Mouse (Mus musculus) neural tube, embryonic 13.5 days (tissue): ENCODE measurements around the gene Fndc11. TPM values are rescaled to one million over a fixed set of nuclear protein-coding genes. Genes with fewer than 3 reads are reported as not detected.

Experiments used
- ATAC-seq: fragments of 200-750 bp; cut with Nextera tagmentation; 2 replicates; pipeline ENCODE4 v1.8.0; 2017; ENCODE audit warnings: low read depth, mild to moderate bottlenecking, moderate TSS enrichment, moderate library complexity
- H3K27ac ChIP-seq: fragments of 300-500 bp; sonication (generic); replicated peaks from 2 replicates; pipeline ENCODE4 v1.5.1; 2015; ENCODE audit warnings: moderate library complexity, mild to moderate bottlenecking, inconsistent platforms
- H3K27me3 ChIP-seq: fragments of 300-500 bp; sonication (generic); 2 replicates; pipeline ENCODE4 v1.6.1; 2015; ENCODE audit warnings: mild to moderate bottlenecking, inconsistent platforms
- H3K36me3 ChIP-seq: fragments of 300-500 bp; sonication (generic); 2 replicates; pipeline ENCODE4 v1.6.1; 2015; ENCODE audit warnings: mild to moderate bottlenecking, inconsistent platforms
- H3K4me1 ChIP-seq: fragments of 300-500 bp; sonication (generic); replicated peaks from 2 replicates; pipeline ENCODE4 v1.6.1; 2015; ENCODE audit warnings: inconsistent platforms
- H3K4me2 ChIP-seq: fragments of 300-500 bp; sonication (generic); 2 replicates; pipeline ENCODE4 v1.6.1; 2015; ENCODE audit warnings: inconsistent platforms, mild to moderate bottlenecking, moderate library complexity
- H3K4me3 ChIP-seq: fragments of 300-500 bp; sonication (generic); 2 replicates; pipeline ENCODE4 v1.5.1; 2015; ENCODE audit warnings: mild to moderate bottlenecking, inconsistent platforms
- H3K9ac ChIP-seq: fragments of 300-500 bp; sonication (generic); 2 replicates; pipeline ENCODE4 v1.6.1; 2015; ENCODE audit warnings: moderate library complexity, mild to moderate bottlenecking, inconsistent platforms
- H3K9me3 ChIP-seq: fragments of 300-500 bp; sonication (generic); 2 replicates; pipeline ENCODE4 v1.6.1; 2016; ENCODE audit warnings: inconsistent platforms
- WGBS: fragments of 180-500 bp; shearing (Covaris S2); methylation state at CpG from one replicate; pipeline ENCODE4 v1.1.7; 2015; 5-methylcytosine and 5-hydroxymethylcytosine counted together
- polyA plus RNA-seq: library from polyadenylated mRNA; unstranded; fragments of >200 nt; fragmentation: Nextera tagmentation; extraction: Ambion mirVana; gene quantifications from 2 replicates; pipeline ENCODE4 v1.2.1, GENCODE M21; 2015

Fndc11 gene
- polyA plus RNA-seq, 1 experiment from 2014 or later: not detected

GRCm38 (mm10) chr2:181196628-181197300 is 23.0 kb upstream of the Fndc11 start:
- H3K9me3 ChIP-seq: no peaks in the 10 kb centered on the region
- no peak overlapping the region for H3K27ac ChIP-seq
- no peaks in the 10 kb centered on the region for H3K27me3 ChIP-seq
- no peaks in the 10 kb centered on the region for H3K4me1 ChIP-seq
- 92% methylated on average over 4 of the region's 4 CpGs for WGBS
- no peak overlapping the region for H3K9ac ChIP-seq
- ATAC-seq: no peak
- H3K36me3 ChIP-seq: no peaks in the 10 kb centered on the region
- no peak overlapping the region for H3K4me3 ChIP-seq
- no peak overlapping the region for H3K4me2 ChIP-seq

GRCm38 (mm10) chr2:181201606-181202005 is 18.2 kb upstream of the Fndc11 start:
- H3K4me1 ChIP-seq: no peaks in the 10 kb centered on the region
- H3K27me3 ChIP-seq: no peaks in the 10 kb centered on the region
- no peak overlapping the region for H3K9ac ChIP-seq
- H3K27ac ChIP-seq: no peak overlapping the region
- no peaks in the 10 kb centered on the region for H3K36me3 ChIP-seq
- no peaks in the 10 kb centered on the region for H3K9me3 ChIP-seq
- no peak overlapping the region for H3K4me2 ChIP-seq
- 76% methylated on average over 3 of the region's 3 CpGs for WGBS
- ATAC-seq: no peak
- no peak overlapping the region for H3K4me3 ChIP-seq

GRCm38 (mm10) chr2:181202422-181202821 is 17.4 kb upstream of the Fndc11 start, which contains the start of gene Ptk6:
TSS of gene Ptk6 (minus strand) at chr2:181202789.
- Histone ChIP-seq H3K4me2 (no peak within 1 kb of the TSS), H3K9ac (no peak within 1 kb of the TSS), H3K36me3 (no peaks in the 10 kb centered on the region), H3K9me3 (no peaks in the 10 kb centered on the region), H3K4me1 (no peaks in the 10 kb centered on the region), H3K4me3 (no peak within 1 kb of the TSS), H3K27ac (no peak within 1 kb of the TSS), H3K27me3 (no peaks in the 10 kb centered on the region)
- 87% methylated on average over 3 of the region's 3 CpGs for WGBS
- no peak for ATAC-seq

- Histone ChIP-seq H3K9me3 (no peaks in the 10 kb centered on the region), H3K27ac (no peak overlapping the region), H3K4me1 (no peaks in the 10 kb centered on the region), H3K4me2 (no peak overlapping the region), H3K9ac (no peak overlapping the region), H3K4me3 (no peak overlapping the region), H3K27me3 (no peaks in the 10 kb centered on the region), H3K36me3 (no peaks in the 10 kb centered on the region)
- ATAC-seq: no peak
- WGBS: 76% methylated on average over 6 of the region's 6 CpGs
Observed at GRCm38 (mm10) chr2:181202886-181203285, 16.9 kb upstream of the Fndc11 start.

GRCm38 (mm10) chr2:181205678-181206077 is 14.1 kb upstream of the Fndc11 start:
- Histone ChIP-seq H3K4me2 (no peak overlapping the region), H3K4me3 (no peak overlapping the region), H3K4me1 (no peaks in the 10 kb centered on the region), H3K27me3 (peaks cover 6% of the 10 kb centered on the region; the same call in 1 of the 2 replicates), H3K9me3 (no peaks in the 10 kb centered on the region), H3K9ac (no peak overlapping the region), H3K36me3 (no peaks in the 10 kb centered on the region), H3K27ac (no peak overlapping the region)
- no peak for ATAC-seq
- WGBS: 86% methylated on average over 5 of the region's 5 CpGs

- no peak for ATAC-seq
- no peak overlapping the region for H3K9ac ChIP-seq
- H3K4me2 ChIP-seq: no peak overlapping the region
- no peak overlapping the region for H3K4me3 ChIP-seq
- H3K27me3 ChIP-seq: peaks cover 9% of the 10 kb centered on the region
- H3K4me1 ChIP-seq: no peaks in the 10 kb centered on the region
- H3K36me3 ChIP-seq: no peaks in the 10 kb centered on the region
- no peaks in the 10 kb centered on the region for H3K9me3 ChIP-seq
- 80% methylated on average over 9 of the region's 9 CpGs for WGBS
- no peak overlapping the region for H3K27ac ChIP-seq
Observed at GRCm38 (mm10) chr2:181206118-181206517, 13.7 kb upstream of the Fndc11 start.

GRCm38 (mm10) chr2:181212389-181213020 is 7.3 kb upstream of the Fndc11 start:
- Histone ChIP-seq H3K27ac (no peak overlapping the region), H3K4me3 (peak overlapping the region; percentile 27), H3K36me3 (no peaks in the 10 kb centered on the region), H3K9ac (peak overlapping the region; percentile 43; the same call in 1 of the 2 replicates), H3K9me3 (no peaks in the 10 kb centered on the region), H3K4me2 (peak overlapping the region; percentile 52), H3K4me1 (peaks cover 13% of the 10 kb centered on the region), H3K27me3 (peaks cover 48% of the 10 kb centered on the region)
- no peak for ATAC-seq
- WGBS: 3% methylated on average over 34 of the region's 34 CpGs

- peak within 1 kb of the TSS; percentile 43; the same call in 1 of the 2 replicates for H3K9ac ChIP-seq
Observed at GRCm38 (mm10) chr2:181213021-181213445, 6.8 kb upstream of the Fndc11 start, which contains the start of gene Srms. TSS of gene Srms (minus strand) at chr2:181213185.

GRCm38 (mm10) chr2:181216037-181216436 is 3.8 kb upstream of the Fndc11 start:
- peaks cover 47% of the 10 kb centered on the region for H3K27me3 ChIP-seq
- 88% methylated on average over 6 of the region's 6 CpGs for WGBS
- no peak overlapping the region for H3K27ac ChIP-seq
- no peak overlapping the region for H3K4me3 ChIP-seq
- H3K36me3 ChIP-seq: no peaks in the 10 kb centered on the region
- no peaks in the 10 kb centered on the region for H3K9me3 ChIP-seq
- no peak overlapping the region for H3K4me2 ChIP-seq
- H3K9ac ChIP-seq: no peak overlapping the region
- no peak for ATAC-seq
- peaks cover 32% of the 10 kb centered on the region for H3K4me1 ChIP-seq

More at GRCm38 (mm10) chr2:181213021-181213445, 6.8 kb upstream of the Fndc11 start, which contains the start of gene Srms:
- no peak for ATAC-seq
- Histone ChIP-seq H3K9me3 (no peaks in the 10 kb centered on the region), H3K4me1 (peaks cover 13% of the 10 kb centered on the region), H3K27ac (no peak within 1 kb of the TSS), H3K4me2 (peak within 1 kb of the TSS; percentile 52), H3K36me3 (no peaks in the 10 kb centered on the region), H3K4me3 (peak within 1 kb of the TSS; percentile 27), H3K27me3 (peaks cover 48% of the 10 kb centered on the region)
- WGBS: 0% methylated on average over 17 of the region's 17 CpGs

- Histone ChIP-seq H3K36me3 (no peaks in the 10 kb centered on the region), H3K4me1 (peaks cover 22% of the 10 kb centered on the region), H3K27me3 (peaks cover 21% of the 10 kb centered on the region), H3K9me3 (no peaks in the 10 kb centered on the region), H3K4me2 (no peak overlapping the region), H3K27ac (peak overlapping the region; percentile 34; the same call in 1 of the 2 replicates), H3K9ac (no peak overlapping the region), H3K4me3 (no peak overlapping the region)
- whole genome bisulfite sequencing: 56% methylated on average over 5 of the region's 5 CpGs
- no peak for ATAC-seq
Observed at GRCm38 (mm10) chr2:181218881-181219485, 830 bp upstream of the Fndc11 start.

- H3K9ac ChIP-seq: no peak overlapping the region
- 37% methylated on average over 2 of the region's 2 CpGs for WGBS
- no peak overlapping the region for H3K4me3 ChIP-seq
- ATAC-seq: no peak
- H3K4me1 ChIP-seq: peaks cover 22% of the 10 kb centered on the region
- H3K9me3 ChIP-seq: no peaks in the 10 kb centered on the region
- H3K27ac ChIP-seq: no peak overlapping the region
- H3K4me2 ChIP-seq: peak overlapping the region; percentile 58
- H3K27me3 ChIP-seq: peaks cover 15% of the 10 kb centered on the region; the same call in 1 of the 2 replicates
- H3K36me3 ChIP-seq: no peaks in the 10 kb centered on the region
Observed at GRCm38 (mm10) chr2:181220361-181220760, 548 bp downstream of the Fndc11 start.

GRCm38 (mm10) chr2:181224994-181225393 is 5.2 kb downstream of the Fndc11 start:
- no peak for ATAC-seq
- 82% methylated on average over 2 of the region's 2 CpGs for WGBS

More at GRCm38 (mm10) chr2:181224994-181225393, 5.2 kb downstream of the Fndc11 start:
- Histone ChIP-seq H3K27me3 (0 out of 2 replicates have a peak, but pooled peaks cover 4% of the 10 kb centered on the region), H3K36me3 (no peaks in the 10 kb centered on the region), H3K4me3 (no peak overlapping the region), H3K4me1 (peaks cover 14% of the 10 kb centered on the region), H3K27ac (no peak overlapping the region), H3K4me2 (no peak overlapping the region), H3K9ac (no peak overlapping the region), H3K9me3 (no peaks in the 10 kb centered on the region)
